In genomic region chr1:118802166-118802565, GRCm38 (mm10) we compare ENCODE assay signal across 28 mouse cellular contexts.
DNase-seq lines count a peak whose midpoint lies in the region; ATAC-seq and TF ChIP-seq lines count a peak whose summit lies in the region.
"Had no signal": no experiment of that assay in that cellular context is flagged by ENCODE, and none has a peak within 500 bp of the region (broad histone marks: within the 10 kb centered on the region; RNA-seq: fewer than 3 reads in every experiment).

No protein-coding gene starts in this region.

- no peak for TF ChIP-seq CTCF in brain, embryonic 14.5 days (IDR thresholded peaks at IDR 0.05; ENCODE audit: borderline replicate concordance, extremely low read depth, insufficient read depth, insufficient read length)

- H3K27ac ChIP-seq in forebrain, embryonic 10.5 days: no peak overlapping the region
- H3K27ac ChIP-seq: embryonic facial prominence, embryonic 13.5 days; liver, embryonic 14.5 days; macrophage; neural tube, embryonic 15.5 days; stomach, embryonic 15.5 days had no signal

- no peaks in the 10 kb centered on the region for H3K36me3 ChIP-seq in forebrain, embryonic 10.5 days (replicated peaks)
- H3K36me3 ChIP-seq: embryonic facial prominence, embryonic 13.5 days; G1E; neural tube, embryonic 15.5 days; stomach, embryonic 15.5 days had no signal

- DNase-seq in frontal cortex, postnatal 10 days (ENCODE audit: low spot score in 2 of 2): no peak
- peak; percentile 19 to 77 for DNase-seq in left cerebral cortex, postnatal 25 days (ENCODE audit: low spot score in 2 of 2)
- no peak for DNase-seq in left cerebral cortex, postnatal 14 days (ENCODE audit: low spot score in 2 of 2)
- peak; percentile 26 for DNase-seq in brain, embryonic 14.5 days (ENCODE audit: low read depth)
- DNase-seq in layer of hippocampus, postnatal 36 days: peak; percentile 22 to 26
- DNase-seq in adrenal gland, postnatal 25 days: no peak
- DNase-seq in forebrain, embryonic 10.5 days (ENCODE audit: extremely low spot score, low spot score): no peak
- DNase-seq: adrenal gland, adult 8-10 months; cerebellum, adult 18-20 months; cerebellum, postnatal 10 days; gastrocnemius, postnatal 14 days; heart, postnatal 14 days; kidney, adult 18-20 months; kidney, postnatal 36 days; liver; lung, adult 2 months; lung, postnatal 10 days; midbrain, embryonic 14.5 days; retina, postnatal 1 day; thymus, postnatal 14 days had no signal

- ATAC-seq in frontal cortex, adult (ENCODE audit: low TSS enrichment): peak; percentile 86
- ATAC-seq: hindbrain, embryonic 16.5 days had no signal

- H3K9me3 ChIP-seq in forebrain, embryonic 10.5 days: peaks cover 2% of the 10 kb centered on the region; the same call in 1 of the 2 replicates
- H3K9me3 ChIP-seq: neural tube, embryonic 15.5 days; stomach, embryonic 15.5 days had no signal

- 91% methylated on average over 5 of the region's 5 CpGs for WGBS in forebrain, embryonic 10.5 days

- TF ChIP-seq POLR2A in brain, embryonic 14.5 days (IDR thresholded peaks at IDR 0.05; ENCODE audit: borderline replicate concordance, extremely low read depth, insufficient read depth, insufficient read length, poor library complexity, severe bottlenecking): no peak

- H3K27me3 ChIP-seq in forebrain, embryonic 10.5 days (ENCODE audit: poor library complexity, severe bottlenecking): no peaks in the 10 kb centered on the region
- H3K27me3 ChIP-seq: stomach, embryonic 15.5 days had no signal

- intact Hi-C loops in left cerebral cortex, postnatal 25 days (cut with DNase I): no loop called here
- intact Hi-C loops in left cerebral cortex, postnatal 14 days (cut with DNase I): no loop called here

- no peaks in the 10 kb centered on the region for H3K4me1 ChIP-seq in forebrain, embryonic 10.5 days
- H3K4me1 ChIP-seq: stomach, embryonic 15.5 days had no signal

- H3K4me3 ChIP-seq in forebrain, embryonic 10.5 days: no peak overlapping the region
- H3K4me3 ChIP-seq: embryonic facial prominence, embryonic 13.5 days; neural tube, embryonic 15.5 days; stomach, embryonic 15.5 days had no signal

Comparison
In these comparisons a context has a peak if more than half of its experiments do, and no peak if none do; other contexts are left out.
1. DNase-seq: peak in left cerebral cortex, postnatal 25 days (2 of 2), brain, embryonic 14.5 days (single experiment) and layer of hippocampus, postnatal 36 days (2 of 2); none in frontal cortex, postnatal 10 days (0 of 2), left cerebral cortex, postnatal 14 days (0 of 2), adrenal gland, postnatal 25 days (single experiment) and forebrain, embryonic 10.5 days (single experiment).